In the genomic region with DNA sequence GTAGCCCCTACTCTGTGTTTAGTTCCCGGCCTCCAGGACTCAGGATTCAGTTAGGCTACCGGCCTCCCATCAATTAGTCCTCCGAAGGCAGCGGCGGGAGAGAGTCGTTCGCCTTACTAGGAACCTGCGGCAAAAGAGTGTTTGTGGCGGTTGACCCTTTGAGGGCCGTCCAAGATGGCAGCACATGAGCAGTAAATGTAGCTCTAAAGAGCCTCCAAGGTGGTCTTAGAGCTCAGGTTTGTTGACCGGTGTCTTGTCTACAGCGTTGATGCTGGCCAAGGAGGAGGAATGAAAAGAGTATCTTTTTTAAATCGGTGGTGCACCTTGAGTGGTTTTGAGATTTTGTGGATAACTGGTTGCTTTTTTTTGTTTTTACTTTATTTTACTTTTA, we compare ENCODE assay signal across 8 mouse cellular contexts. TPM values are rescaled to one million over a fixed set of nuclear protein-coding genes. Genes with fewer than 3 reads are reported as not detected.
DNase-seq lines count a peak whose midpoint lies in the region; ATAC-seq lines count a peak whose summit lies in the region.

No protein-coding gene starts in this region.

- no peaks in the 10 kb centered on the region for H3K27me3 ChIP-seq in heart, embryonic 16.5 days (ENCODE audit: control insufficient read depth, insufficient read depth, low read length)
- H3K27me3 ChIP-seq in hindbrain, embryonic 14.5 days (ENCODE audit: control insufficient read depth, insufficient read depth, low read length): no peaks in the 10 kb centered on the region
- no peaks in the 10 kb centered on the region for H3K27me3 ChIP-seq in midbrain, embryonic 10.5 days (ENCODE audit: low read depth, poor library complexity, severe bottlenecking)

- WGBS in heart, embryonic 16.5 days: 18% methylated on average over 13 of the region's 13 CpGs
- WGBS in hindbrain, embryonic 14.5 days: 18% methylated on average over 13 of the region's 13 CpGs
- 18% methylated on average over 13 of the region's 13 CpGs for WGBS in midbrain, embryonic 10.5 days

- ATAC-seq in heart, embryonic 16.5 days (replicated peaks; ENCODE audit: extremely low read depth, insufficient read depth, low FRiP score): peak; percentile 7; the same call in 1 of the 2 replicates
- ATAC-seq in hindbrain, embryonic 14.5 days (ENCODE audit: low FRiP score): peak; percentile 41; the same call in 1 of the 2 replicates

- no peaks in the 10 kb centered on the region for H3K36me3 ChIP-seq in heart, embryonic 16.5 days (ENCODE audit: control insufficient read depth, insufficient read depth)
- H3K36me3 ChIP-seq in hindbrain, embryonic 14.5 days (replicated peaks; ENCODE audit: control insufficient read depth, insufficient read depth): no peaks in the 10 kb centered on the region
- H3K36me3 ChIP-seq in midbrain, embryonic 10.5 days: no peaks in the 10 kb centered on the region

- peak overlapping the region; percentile 95 for H3K4me2 ChIP-seq in heart, embryonic 16.5 days (ENCODE audit: low read depth, low read length)
- H3K4me2 ChIP-seq in hindbrain, embryonic 14.5 days (replicated peaks): peak overlapping the region; percentile 62

- H3K9ac ChIP-seq in heart, embryonic 16.5 days (ENCODE audit: low read length): peak overlapping the region; percentile 94
- H3K9ac ChIP-seq in hindbrain, embryonic 14.5 days: peak overlapping the region; percentile 85

- H3K27ac ChIP-seq in heart, embryonic 16.5 days (ENCODE audit: low read length): peak overlapping the region; percentile 91
- no peak overlapping the region for H3K27ac ChIP-seq in brown adipose tissue, adult 24 weeks (replicated peaks; ENCODE audit: low read depth, low read length)
- H3K27ac ChIP-seq in hindbrain, embryonic 14.5 days: peak overlapping the region; percentile 95
- peak overlapping the region; percentile 95 for H3K27ac ChIP-seq in midbrain, embryonic 10.5 days (replicated peaks)

- no peak for DNase-seq in heart, postnatal 36 days
- no peak for DNase-seq in hindbrain, embryonic 14.5 days (ENCODE audit: low spot score)
- DNase-seq in midbrain, embryonic 10.5 days (ENCODE audit: low spot score): no peak
- no peak for DNase-seq in frontal cortex, postnatal 14 days (ENCODE audit: low spot score in 2 of 2)
- no peak for DNase-seq in urinary bladder, postnatal 36 days (ENCODE audit: low spot score in 2 of 2)
- no peak for DNase-seq in kidney, adult 11 months

- H3K4me1 ChIP-seq in heart, embryonic 16.5 days (ENCODE audit: control insufficient read depth, insufficient read depth, low read length): peaks cover 5% of the 10 kb centered on the region
- no peaks in the 10 kb centered on the region for H3K4me1 ChIP-seq in brown adipose tissue, adult 24 weeks (ENCODE audit: control insufficient read depth, insufficient read depth, insufficient read length, low read length)
- 0 out of 2 replicates have a peak, but pooled peaks cover 3% of the 10 kb centered on the region for H3K4me1 ChIP-seq in hindbrain, embryonic 14.5 days (replicated peaks; ENCODE audit: control insufficient read depth, insufficient read depth, low read length)
- H3K4me1 ChIP-seq in midbrain, embryonic 10.5 days: peaks cover 5% of the 10 kb centered on the region

- peak overlapping the region; percentile 82 for H3K4me3 ChIP-seq in heart, embryonic 16.5 days (ENCODE audit: low read length)
- peak overlapping the region; percentile 94 for H3K4me3 ChIP-seq in brown adipose tissue, adult 24 weeks (ENCODE audit: insufficient read depth, low read depth, low read length)
- peak overlapping the region; percentile 61 for H3K4me3 ChIP-seq in hindbrain, embryonic 14.5 days (replicated peaks; ENCODE audit: low read length)
- peak overlapping the region; percentile 65 for H3K4me3 ChIP-seq in midbrain, embryonic 10.5 days

- intact Hi-C loops in heart, postnatal 36 days (cut with DNase I): loop anchor here (1.0 to 5.0 kb wide), 4 partner anchors 48 to 197 kb away; a partner anchor contains a TSS

- H3K9me3 ChIP-seq in heart, embryonic 16.5 days (replicated peaks; ENCODE audit: control insufficient read depth, low read length): no peaks in the 10 kb centered on the region
- 0 out of 2 replicates have a peak, but pooled peaks cover 4% of the 10 kb centered on the region for H3K9me3 ChIP-seq in hindbrain, embryonic 14.5 days (ENCODE audit: control insufficient read depth, low read length)
- H3K9me3 ChIP-seq in midbrain, embryonic 10.5 days (replicated peaks): no peaks in the 10 kb centered on the region

RNA-seq across cellular contexts. Expression of a gene that starts 0.3 kb away (rescaled TPM):
- 1.5 and 3.0 TPM in 2 replicates for polyA plus RNA-seq in heart, embryonic 16.5 days (2015; fragmentation: Nextera tagmentation; extraction: Ambion mirVana)
- 1 to 10 TPM; 2.0 to 3.4 TPM for total RNA-seq in heart, postnatal 36 days (2021)
- polyA plus RNA-seq in brown adipose tissue, adult 24 weeks (2012; ENCODE audit: insufficient read depth, insufficient read length, missing spikeins): 14.4 and 23.9 TPM in 2 replicates
- polyA plus RNA-seq in hindbrain, embryonic 14.5 days (2014; fragmentation: Nextera tagmentation; extraction: Ambion mirVana): 3.2 and 8.5 TPM in 2 replicates
- 2.6 and 3.3 TPM in 2 replicates for polyA plus RNA-seq in midbrain, embryonic 10.5 days (2016; fragmentation: Nextera tagmentation; extraction: Ambion mirVana)

RNA-seq across cellular contexts. Expression of a gene that starts 0.5 kb away (rescaled TPM):
- polyA plus RNA-seq in heart, embryonic 16.5 days (2015; fragmentation: Nextera tagmentation; extraction: Ambion mirVana): 2.0 and 2.3 TPM in 2 replicates
- total RNA-seq in heart, postnatal 36 days (2021): 1 to 10 TPM; 2.2 to 3.4 TPM
- 2.9 and 3.2 TPM in 2 replicates for polyA plus RNA-seq in brown adipose tissue, adult 24 weeks (2012; ENCODE audit: insufficient read depth, insufficient read length, missing spikeins)
- polyA plus RNA-seq in hindbrain, embryonic 14.5 days (2014; fragmentation: Nextera tagmentation; extraction: Ambion mirVana): 15.3 and 16.3 TPM in 2 replicates
- polyA plus RNA-seq in midbrain, embryonic 10.5 days (2016; fragmentation: Nextera tagmentation; extraction: Ambion mirVana): 2.8 and 3.4 TPM in 2 replicates

RNA-seq across cellular contexts. Expression of a gene that starts 31.1 kb away (rescaled TPM):
- polyA plus RNA-seq in heart, embryonic 16.5 days (2015; fragmentation: Nextera tagmentation; extraction: Ambion mirVana): 0.16 and 0.25 TPM in 2 replicates
- total RNA-seq in heart, postnatal 36 days (2021): not detected
- polyA plus RNA-seq in brown adipose tissue, adult 24 weeks (2012; ENCODE audit: insufficient read depth, insufficient read length, missing spikeins): 0.50 and 0.83 TPM in 2 replicates
- polyA plus RNA-seq in hindbrain, embryonic 14.5 days (2014; fragmentation: Nextera tagmentation; extraction: Ambion mirVana): 0.68 and 1.1 TPM in 2 replicates
- 0.20 and 0.35 TPM in 2 replicates for polyA plus RNA-seq in midbrain, embryonic 10.5 days (2016; fragmentation: Nextera tagmentation; extraction: Ambion mirVana)

RNA-seq across cellular contexts. Expression of a gene that starts 48.0 kb away (rescaled TPM):
- 95.7 and 147 TPM in 2 replicates for polyA plus RNA-seq in heart, embryonic 16.5 days (2015; fragmentation: Nextera tagmentation; extraction: Ambion mirVana)
- 10 to 100 TPM; 41.8 to 46.9 TPM for total RNA-seq in heart, postnatal 36 days (2021)
- 164 and 180 TPM in 2 replicates for polyA plus RNA-seq in brown adipose tissue, adult 24 weeks (2012; ENCODE audit: insufficient read depth, insufficient read length, missing spikeins)
- polyA plus RNA-seq in hindbrain, embryonic 14.5 days (2014; fragmentation: Nextera tagmentation; extraction: Ambion mirVana): 269 and 286 TPM in 2 replicates
- 319 and 337 TPM in 2 replicates for polyA plus RNA-seq in midbrain, embryonic 10.5 days (2016; fragmentation: Nextera tagmentation; extraction: Ambion mirVana)
